Mouse (Mus musculus) MEL (cell line): ENCODE measurements around the gene Nr5a2. TPM values are rescaled to one million over a fixed set of nuclear protein-coding genes. Genes with fewer than 3 reads are reported as not detected.

Experiments
- DNase-seq: peaks from one replicate; pipeline ENCODE4 v3.0.0; 2011; ENCODE audit warnings: low read depth, low spot score
- H3K27ac ChIP-seq: 2 replicates; pipeline ENCODE4 v1.5.1; 2012; ENCODE audit warnings: low read depth, mild to moderate bottlenecking, control low read depth, low read length, moderate library complexity; ENCODE audit not compliant: control insufficient read depth
- H3K27me3 ChIP-seq, 2 experiments: fragments of 150-350 bp in 1 of 2; sonication (generic) in 1 of 2; 2 replicates each; pipeline ENCODE4 v1.6.1; 2012; ENCODE audit warnings: low read length in 2 of 2, mild to moderate bottlenecking in 2 of 2, improper control_type of control experiment in 1 of 2, moderate library complexity in 1 of 2; ENCODE audit not compliant: insufficient read depth in 2 of 2, control insufficient read depth in 1 of 2
- H3K36me3 ChIP-seq, 2 experiments: 2 replicates each; pipeline ENCODE4 v1.6.1; 2012 to 2014; ENCODE audit warnings: low read length in 2 of 2, improper control_type of control experiment in 1 of 2, inconsistent platforms in 1 of 2, mild to moderate bottlenecking in 1 of 2; ENCODE audit not compliant: insufficient read depth in 2 of 2, control insufficient read depth in 1 of 2
- H3K4me1 ChIP-seq, 2 experiments: fragments of 150-350 bp in 1 of 2; sonication (generic) in 1 of 2; 2 replicates each; pipeline ENCODE4 v1.6.1; 2012; ENCODE audit warnings: low read length in 2 of 2, improper control_type of control experiment in 1 of 2, mild to moderate bottlenecking in 1 of 2; ENCODE audit not compliant: insufficient read depth in 2 of 2, control insufficient read depth in 1 of 2
- H3K4me3 ChIP-seq, 2 experiments: fragments of 150-350 bp in 1 of 2; sonication (generic) in 1 of 2; 2 replicates each; pipeline ENCODE4 v1.5.1; 2012; ENCODE audit warnings: low read depth in 2 of 2, low read length in 2 of 2, mild to moderate bottlenecking in 2 of 2, moderate library complexity in 2 of 2, control low read depth in 1 of 2, improper control_type of control experiment in 1 of 2; ENCODE audit not compliant: control insufficient read depth in 1 of 2, insufficient read depth in 1 of 2
- H3K79me2 ChIP-seq: 2 replicates; pipeline ENCODE4 v1.6.1; 2012; ENCODE audit warnings: mild to moderate bottlenecking, low read length, moderate library complexity; ENCODE audit not compliant: control insufficient read depth, poor library complexity, insufficient read depth
- H3K9ac ChIP-seq: 2 replicates; pipeline ENCODE4 v1.6.1; 2012; ENCODE audit warnings: low read depth, mild to moderate bottlenecking, control low read depth, low read length, moderate library complexity; ENCODE audit not compliant: control insufficient read depth, poor library complexity, severe bottlenecking
- H3K9me3 ChIP-seq: fragments of 150-350 bp; sonication (generic); replicated peaks from 2 replicates; pipeline ENCODE4 v1.6.1; 2012; ENCODE audit warnings: mild to moderate bottlenecking, low read length, improper control_type of control experiment, moderate library complexity; ENCODE audit not compliant: insufficient read depth
- BHLHE40 ChIP-seq: IDR thresholded peaks from 2 replicates; pipeline ENCODE4 v1.6.1; 2012; ENCODE audit warnings: low read depth, mild to moderate bottlenecking, inconsistent platforms, low read length, improper control_type of control experiment, borderline replicate concordance
- E2F4 ChIP-seq: IDR thresholded peaks from 2 replicates; pipeline ENCODE4 v1.6.1; 2011; ENCODE audit warnings: low read depth, low read length, improper control_type of control experiment, borderline replicate concordance
- HCFC1 ChIP-seq: IDR thresholded peaks from 2 replicates; pipeline ENCODE4 v1.6.1; 2012; ENCODE audit warnings: low read depth, mild to moderate bottlenecking, inconsistent platforms, low read length, improper control_type of control experiment, moderate library complexity
- JUND ChIP-seq: IDR thresholded peaks from 2 replicates; pipeline ENCODE4 v1.6.1; 2011; ENCODE audit warnings: low read depth, mild to moderate bottlenecking, improper control_type of control experiment, low read length
- MAX ChIP-seq: IDR thresholded peaks from 2 replicates; pipeline ENCODE4 v1.6.1; 2011; ENCODE audit warnings: low read length, improper control_type of control experiment
- MAZ ChIP-seq: IDR thresholded peaks from 2 replicates; pipeline ENCODE4 v1.6.1; 2012; ENCODE audit warnings: low read depth, mild to moderate bottlenecking, inconsistent platforms, low read length, improper control_type of control experiment
- MYB ChIP-seq: IDR thresholded peaks from 2 replicates; pipeline ENCODE4 v1.6.1; 2011; ENCODE audit warnings: mild to moderate bottlenecking, low read depth, low read length, improper control_type of control experiment
- NRF1 ChIP-seq: IDR thresholded peaks from 2 replicates; pipeline ENCODE4 v1.6.1; 2014; ENCODE audit warnings: low read depth, mild to moderate bottlenecking, inconsistent platforms, low read length, improper control_type of control experiment, moderate library complexity; ENCODE audit not compliant: poor library complexity, insufficient read depth, severe bottlenecking
- POLR2AphosphoS2 ChIP-seq: IDR thresholded peaks from 2 replicates; pipeline ENCODE4 v1.6.1; 2011; ENCODE audit warnings: low read length, improper control_type of control experiment
- UBTF ChIP-seq: IDR thresholded peaks from 2 replicates; pipeline ENCODE4 v1.6.1; 2012; ENCODE audit warnings: low read depth, mild to moderate bottlenecking, inconsistent platforms, low read length, improper control_type of control experiment, moderate library complexity, borderline replicate concordance; ENCODE audit not compliant: insufficient read depth
- USF1 ChIP-seq: IDR thresholded peaks from 2 replicates; pipeline ENCODE4 v1.6.1; 2014; ENCODE audit warnings: low read depth, mild to moderate bottlenecking, inconsistent platforms, low read length, improper control_type of control experiment, moderate library complexity
- ZMIZ1 ChIP-seq: IDR thresholded peaks from 2 replicates; pipeline ENCODE4 v1.6.1; 2012; ENCODE audit warnings: low read depth, mild to moderate bottlenecking, inconsistent platforms, low read length, improper control_type of control experiment, moderate library complexity
- polyA plus RNA-seq, 2 experiments: library from polyadenylated mRNA; stranded (reverse) in 1 of 2; unstranded in 1 of 2; fragments of >175 nt in 1 of 2; fragments of >200 nt in 1 of 2; gene quantifications; 2 replicates each; pipeline versions ENCODE4 v1.2.1 to v1.2.4; 2012; ENCODE audit warnings: low replicate concordance in 2 of 2, low read depth in 1 of 2; ENCODE audit not compliant: insufficient read length in 2 of 2, insufficient read depth in 1 of 2, missing spikeins in 1 of 2
- total RNA-seq: library from RNA; depleted of rRNA; stranded (reverse); fragments of 300-350 nt; gene quantifications from 2 replicates; pipeline ENCODE4 v1.2.3, GENCODE M21; 2012

Nr5a2 gene
- total and polyA plus RNA-seq, 3 experiments = 0.03 to 0.39 TPM; not detected in 1

DNA sequence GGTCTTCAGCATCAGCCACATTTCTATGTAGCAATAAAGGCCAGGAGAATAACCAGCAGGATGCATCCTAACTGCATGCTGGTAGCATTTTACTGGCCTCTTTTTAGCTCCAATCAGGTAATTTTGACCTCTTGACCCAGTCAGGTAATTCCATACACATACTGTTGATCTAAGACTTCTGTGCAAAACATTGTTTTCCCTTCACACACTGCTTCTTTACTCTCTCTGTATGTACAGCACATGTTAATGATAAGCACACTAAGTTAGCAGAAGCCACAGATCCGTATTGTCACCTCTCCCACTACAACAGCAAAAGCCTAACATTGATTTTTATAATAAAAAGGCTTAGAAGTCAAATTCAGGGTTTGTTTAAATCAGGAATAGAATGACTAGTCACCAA is 21.0 kb downstream of the Nr5a2 start:
- no peak for DNase-seq
- no peak overlapping the region for H3K4me3 ChIP-seq
- no peaks in the 10 kb centered on the region for H3K27me3 ChIP-seq
- no peak for TF ChIP-seq POLR2AphosphoS2
- TF ChIP-seq NRF1 = no peak
- no peaks in the 10 kb centered on the region for H3K36me3 ChIP-seq
- H3K9ac ChIP-seq = no peak overlapping the region
- no peaks in the 10 kb centered on the region for H3K79me2 ChIP-seq
- no peaks in the 10 kb centered on the region for H3K9me3 ChIP-seq
- no peaks in the 10 kb centered on the region for H3K4me1 ChIP-seq
- no peak overlapping the region for H3K27ac ChIP-seq

DNA sequence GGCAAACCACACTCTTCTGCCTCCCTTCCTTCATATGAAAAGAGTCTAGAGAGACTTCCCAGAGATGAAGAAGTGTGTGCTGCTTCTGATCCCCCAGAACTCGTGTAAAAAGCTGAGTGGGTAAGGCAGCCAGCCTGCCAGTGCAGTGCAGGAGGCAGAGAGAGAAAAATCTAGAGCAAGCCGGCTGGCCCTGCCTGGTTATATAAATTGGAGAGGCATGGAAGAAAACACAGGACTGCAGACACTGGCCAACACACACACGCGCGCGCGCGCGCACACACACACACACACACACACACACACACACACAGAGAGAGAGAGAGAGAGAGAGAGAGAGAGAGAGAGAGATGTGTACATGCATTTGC is 24.3 kb downstream of the Nr5a2 start:
- Histone ChIP-seq H3K9me3 (no peaks in the 10 kb centered on the region), H3K36me3 (no peaks in the 10 kb centered on the region), H3K4me1 (no peaks in the 10 kb centered on the region), H3K27me3 (no peaks in the 10 kb centered on the region), H3K4me3 (no peak overlapping the region), H3K9ac (no peak overlapping the region), H3K79me2 (no peaks in the 10 kb centered on the region), H3K27ac (no peak overlapping the region)
- no peak for DNase-seq
- no peak for TF ChIP-seq POLR2AphosphoS2
- no peak for TF ChIP-seq MAZ
- TF ChIP-seq BHLHE40 = no peak
- TF ChIP-seq MAX = no peak
- no peak for TF ChIP-seq USF1

DNA sequence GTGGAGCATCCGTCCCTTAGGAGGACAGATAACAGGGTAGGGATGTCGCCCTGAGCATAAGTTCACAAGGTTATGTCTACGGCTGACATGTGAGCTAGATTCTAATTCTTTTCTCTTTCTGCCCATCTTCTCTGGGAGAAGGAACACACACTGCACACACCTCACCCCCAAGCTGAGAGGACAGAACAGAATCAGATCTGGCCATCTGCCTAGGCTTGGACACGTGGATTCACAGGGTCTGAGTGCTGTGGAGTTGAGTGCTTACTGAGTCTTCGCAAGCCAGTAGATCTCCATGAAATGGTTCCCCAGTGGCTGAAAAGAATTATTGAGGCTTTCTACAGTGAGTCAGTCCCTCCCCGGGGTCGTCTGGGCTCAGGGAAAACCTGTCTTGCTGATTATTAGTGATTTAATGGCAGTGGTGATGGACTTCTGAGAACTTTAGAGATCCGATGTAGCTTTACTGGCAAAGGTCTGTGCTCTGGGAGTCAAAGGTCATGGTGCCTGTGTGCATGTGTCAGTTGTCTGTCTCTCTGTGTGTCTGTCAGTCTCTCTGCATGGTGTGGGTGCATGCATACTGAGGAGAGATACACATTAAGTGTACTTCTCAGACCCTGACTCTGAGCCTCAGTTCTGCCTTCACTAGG is 24.8 kb downstream of the Nr5a2 start:
- Histone ChIP-seq H3K9ac (no peak overlapping the region), H3K27me3 (no peaks in the 10 kb centered on the region), H3K4me1 (no peaks in the 10 kb centered on the region), H3K9me3 (no peaks in the 10 kb centered on the region), H3K27ac (no peak overlapping the region), H3K36me3 (no peaks in the 10 kb centered on the region), H3K79me2 (no peaks in the 10 kb centered on the region), H3K4me3 (no peak overlapping the region)
- TF ChIP-seq E2F4 (no peak), HCFC1 (no peak), JUND (no peak)
- no peak for DNase-seq

DNA sequence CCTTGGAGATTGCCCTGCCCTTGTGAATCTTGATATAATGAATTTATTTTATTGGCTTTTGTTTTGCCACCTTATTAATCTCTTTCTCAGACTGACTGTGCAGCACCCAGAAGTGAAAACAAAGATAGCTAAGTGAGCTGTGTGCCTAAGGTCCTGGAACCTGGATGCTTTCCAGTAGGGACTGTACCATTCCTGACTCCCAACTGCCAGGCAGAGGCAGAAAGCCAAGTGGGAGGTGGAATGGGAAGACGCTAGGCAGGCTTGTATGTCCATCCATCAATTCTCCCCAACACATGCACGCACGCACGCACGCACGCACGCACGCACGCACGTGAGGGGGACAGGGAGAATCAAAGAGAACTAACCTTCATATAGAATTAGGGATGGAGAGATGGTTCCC is 26.2 kb downstream of the Nr5a2 start:
- Histone ChIP-seq H3K9me3 (no peaks in the 10 kb centered on the region), H3K79me2 (no peaks in the 10 kb centered on the region), H3K36me3 (no peaks in the 10 kb centered on the region), H3K27me3 (no peaks in the 10 kb centered on the region), H3K4me3 (no peak overlapping the region), H3K27ac (no peak overlapping the region), H3K4me1 (no peaks in the 10 kb centered on the region), H3K9ac (no peak overlapping the region)
- TF ChIP-seq UBTF = no peak
- no peak for TF ChIP-seq MYB
- TF ChIP-seq USF1 = no peak
- TF ChIP-seq ZMIZ1 = no peak
- no peak for TF ChIP-seq JUND
- TF ChIP-seq E2F4 = no peak
- DNase-seq = no peak
